Mouse (Mus musculus) cerebellum, adult 11-12 months (tissue): ENCODE results near the gene Zfp46.

Source experiments
- DNase-seq: peaks from one replicate; pipeline ENCODE4 v3.0.0; 2022

Zfp46 gene

DNA sequence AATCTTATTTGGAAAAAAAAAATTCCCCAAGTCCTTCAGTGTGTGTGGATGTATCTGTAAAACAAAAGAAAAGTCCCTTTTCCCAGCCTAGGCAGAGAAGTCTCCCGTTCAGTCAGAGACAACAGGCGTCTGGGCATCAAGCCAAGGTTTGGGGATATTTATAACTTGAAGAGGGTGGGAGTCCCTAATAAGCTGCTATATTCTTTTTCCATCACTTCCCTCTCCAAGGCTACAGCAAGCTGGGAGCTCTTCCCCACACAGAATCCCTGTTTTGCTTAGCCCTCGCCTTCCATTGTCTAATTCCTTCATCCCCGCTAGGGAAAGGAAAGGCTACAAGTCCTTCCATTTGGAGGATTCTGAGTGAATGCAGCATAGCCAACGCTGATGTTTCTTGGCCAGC lies at the start of gene Zfp46:
Gene Zfp46 (plus strand): TSS at position 229 of the 400 bp plus-strand sequence.
- peak; percentile 67 for DNase-seq

DNA sequence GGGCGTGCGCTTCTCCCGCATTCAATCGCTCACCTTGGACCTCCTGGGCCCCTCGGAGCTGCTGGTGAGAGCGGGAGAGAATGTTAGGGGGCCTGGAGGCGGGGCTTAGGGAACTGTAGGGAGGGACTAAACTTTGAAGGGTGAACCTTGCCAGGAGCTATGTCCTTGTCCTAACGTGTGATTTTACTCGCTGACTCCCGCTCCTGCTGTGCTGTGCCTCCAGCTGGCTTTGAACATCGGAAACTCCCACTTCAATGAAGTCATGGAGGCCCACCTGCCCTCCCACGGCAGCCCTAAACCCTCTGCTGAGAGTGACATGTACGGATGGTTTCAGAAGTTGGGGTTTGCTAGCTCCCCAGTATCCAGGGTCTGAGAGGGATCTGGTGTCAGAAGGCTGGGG lies 45.8 kb upstream of the Zfp46 start:
- DNase-seq = no peak

- DNase-seq = no peak
Measured at GRCm38 (mm10) chr4:136239111-136239510, 45.4 kb upstream of the Zfp46 start.

- peak; percentile 63 for DNase-seq
Measured at GRCm38 (mm10) chr4:136239622-136240021, 44.9 kb upstream of the Zfp46 start.

GRCm38 (mm10) chr4:136240123-136240522 lies 44.4 kb upstream of the Zfp46 start:
- DNase-seq = no peak

DNA sequence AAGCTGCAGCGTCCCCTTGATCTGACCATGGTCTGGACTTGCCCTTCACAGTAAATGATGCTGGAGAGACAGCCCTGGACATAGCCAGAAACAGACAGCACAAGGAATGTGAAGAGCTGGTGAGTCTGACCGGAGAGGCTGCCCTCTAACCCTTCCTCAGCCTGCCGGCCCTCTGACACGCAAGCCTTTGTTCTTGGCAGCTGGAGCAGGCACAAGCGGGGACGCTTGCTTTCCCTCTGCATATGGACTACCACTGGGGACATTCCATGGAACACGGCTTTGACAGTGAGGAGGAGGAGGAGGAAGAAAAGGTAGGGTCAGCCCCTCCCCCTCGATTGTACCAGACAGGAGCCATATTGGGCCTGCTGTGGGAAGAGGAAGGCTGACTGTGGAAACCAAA lies 43.5 kb upstream of the Zfp46 start:
- DNase-seq = no peak

DNA sequence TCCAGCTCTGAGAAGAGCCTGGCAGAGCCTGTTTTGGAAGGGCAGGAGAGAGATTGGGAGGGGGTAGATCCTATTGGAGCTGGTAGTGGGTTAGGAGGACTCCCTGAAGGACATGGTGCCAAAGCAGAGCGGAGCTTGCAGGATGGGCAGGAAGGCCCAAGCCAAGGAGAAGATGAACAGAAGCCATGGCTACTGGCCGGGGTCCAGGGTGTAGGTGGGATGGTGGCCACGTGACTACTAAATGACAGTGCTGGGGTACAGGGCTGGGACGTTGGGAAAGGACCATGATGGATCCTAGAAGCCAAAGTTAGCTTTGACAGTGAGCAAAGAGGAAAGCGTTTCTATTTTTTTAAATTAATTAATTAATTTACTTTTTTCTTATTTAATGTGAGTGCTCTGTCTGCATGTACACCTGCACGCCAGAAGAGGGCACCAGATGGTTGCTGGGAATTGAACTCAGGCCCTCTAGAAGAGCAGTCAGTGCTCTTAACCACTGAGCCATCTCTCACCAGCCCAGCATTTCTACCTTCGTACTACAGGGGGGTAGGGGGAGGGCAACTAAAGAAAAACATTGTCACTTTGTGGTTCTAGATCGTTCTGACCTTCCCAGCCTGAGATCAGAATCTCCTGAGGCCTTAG lies 42.3 kb upstream of the Zfp46 start:
- no peak for DNase-seq

DNA sequence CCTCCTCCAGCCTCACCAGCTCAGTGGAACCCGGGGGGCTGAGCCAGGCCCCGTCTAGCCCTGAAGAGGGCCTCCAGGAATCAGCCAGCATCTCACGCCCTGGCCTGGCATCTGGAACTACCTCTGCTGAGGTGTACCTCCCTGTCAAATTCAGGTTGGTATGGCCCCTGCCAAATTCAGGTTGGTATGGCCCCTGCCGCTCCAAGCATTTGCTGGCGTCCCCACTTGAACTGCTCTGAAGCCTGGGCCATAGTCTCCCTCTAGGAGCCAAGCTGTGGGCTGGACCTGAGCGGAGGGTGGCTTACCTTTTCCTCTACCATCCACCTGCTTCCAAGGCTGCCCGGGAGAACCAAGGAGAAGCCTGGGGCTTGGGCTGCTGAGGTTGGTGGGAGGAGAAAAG lies 41.8 kb upstream of the Zfp46 start:
- DNase-seq = no peak

DNA sequence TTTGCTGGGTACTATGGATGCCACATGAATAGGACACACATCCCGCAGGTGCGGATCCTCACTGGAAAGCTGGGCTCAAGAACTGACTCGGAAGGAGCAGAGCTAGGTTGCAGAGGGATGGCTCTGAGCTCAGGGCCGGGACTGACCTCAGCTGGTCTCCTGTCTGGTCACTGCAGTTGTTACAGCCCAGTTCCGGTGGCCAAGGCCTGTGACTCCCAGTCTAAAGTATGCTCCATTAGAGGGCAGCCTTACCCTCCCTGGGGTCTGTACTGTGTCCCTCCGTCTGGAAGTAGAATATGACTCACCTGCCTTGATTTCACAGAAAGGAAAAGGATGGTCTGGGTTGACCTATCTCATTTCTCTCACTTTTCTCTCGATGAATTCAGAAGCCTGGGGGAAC lies 40.3 kb upstream of the Zfp46 start:
- no peak for DNase-seq

- no peak for DNase-seq
Measured at GRCm38 (mm10) chr4:136245681-136246080, 38.8 kb upstream of the Zfp46 start.

GRCm38 (mm10) chr4:136246568-136246969 lies 37.9 kb upstream of the Zfp46 start:
- DNase-seq = no peak

GRCm38 (mm10) chr4:136247386-136247728 lies 37.1 kb upstream of the Zfp46 start:
- DNase-seq = no peak

- DNase-seq = no peak
Measured at GRCm38 (mm10) chr4:136247729-136248463, 36.6 kb upstream of the Zfp46 start, which contains the start of gene Tcea3. Tcea3 (plus strand) TSS chr4:136247729.

GRCm38 (mm10) chr4:136248464-136249331 lies 35.8 kb upstream of the Zfp46 start:
- no peak for DNase-seq

- no peak for DNase-seq
Measured at GRCm38 (mm10) chr4:136249332-136249647, 35.2 kb upstream of the Zfp46 start.

DNA sequence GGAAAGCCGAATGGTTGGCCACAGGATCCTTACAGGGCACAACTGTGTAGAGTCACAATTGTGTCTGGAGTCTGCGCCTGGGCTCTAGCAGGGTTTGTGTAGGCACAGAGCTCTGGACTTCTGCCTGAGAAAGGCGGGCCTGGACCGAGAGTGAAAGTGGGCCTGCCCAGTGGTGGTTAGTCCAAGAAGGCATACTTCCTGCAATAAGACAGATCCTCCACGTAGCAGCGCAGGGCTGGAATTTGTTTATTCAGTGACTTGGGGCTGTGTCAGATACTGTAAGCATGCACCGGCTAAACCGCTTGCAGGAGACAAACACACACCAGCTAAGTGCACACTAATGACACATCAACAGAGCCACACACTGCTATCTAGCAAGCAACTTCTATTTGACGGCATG lies 34.7 kb upstream of the Zfp46 start:
- no peak for DNase-seq

- DNase-seq = no peak
Measured at GRCm38 (mm10) chr4:136255919-136256318, 28.6 kb upstream of the Zfp46 start.

DNA sequence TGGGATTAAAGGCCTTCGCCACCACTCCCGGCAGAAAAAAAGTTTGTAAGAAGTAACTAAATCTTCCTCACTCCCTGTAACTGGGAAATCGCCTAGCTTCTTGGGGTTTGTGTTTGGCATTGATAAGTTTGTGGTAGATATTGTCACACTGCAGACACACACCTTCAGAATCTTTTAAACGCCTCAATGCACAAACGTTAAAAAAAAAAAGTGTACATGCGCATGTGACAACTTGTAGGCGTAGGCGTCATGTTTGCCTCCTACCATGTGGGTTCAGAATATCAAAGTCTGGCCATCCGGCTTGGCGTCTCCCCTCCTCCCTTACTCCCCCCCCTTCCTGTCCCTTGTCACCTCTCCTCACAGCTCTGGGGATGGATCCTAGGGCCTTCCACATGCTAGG lies 27.8 kb upstream of the Zfp46 start:
- no peak for DNase-seq

DNA sequence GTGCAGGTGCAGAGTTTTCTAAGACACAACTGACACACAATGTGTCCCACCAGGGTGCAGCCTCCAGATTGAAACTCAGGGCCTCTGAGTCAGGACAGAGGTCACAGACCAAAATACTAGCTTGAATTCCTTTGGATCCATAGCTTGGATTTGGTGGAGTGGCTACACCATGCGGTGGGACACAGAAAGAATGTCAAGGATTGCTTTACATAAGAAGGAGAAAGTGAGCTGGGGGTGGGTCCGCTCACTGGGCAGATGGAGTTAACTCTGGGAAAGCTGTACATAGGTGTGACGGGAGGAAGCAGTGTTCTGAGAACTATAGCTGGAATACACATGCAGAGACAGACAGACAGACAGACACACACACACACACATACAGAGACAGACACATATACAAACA lies 24.6 kb upstream of the Zfp46 start:
- DNase-seq = no peak

DNA sequence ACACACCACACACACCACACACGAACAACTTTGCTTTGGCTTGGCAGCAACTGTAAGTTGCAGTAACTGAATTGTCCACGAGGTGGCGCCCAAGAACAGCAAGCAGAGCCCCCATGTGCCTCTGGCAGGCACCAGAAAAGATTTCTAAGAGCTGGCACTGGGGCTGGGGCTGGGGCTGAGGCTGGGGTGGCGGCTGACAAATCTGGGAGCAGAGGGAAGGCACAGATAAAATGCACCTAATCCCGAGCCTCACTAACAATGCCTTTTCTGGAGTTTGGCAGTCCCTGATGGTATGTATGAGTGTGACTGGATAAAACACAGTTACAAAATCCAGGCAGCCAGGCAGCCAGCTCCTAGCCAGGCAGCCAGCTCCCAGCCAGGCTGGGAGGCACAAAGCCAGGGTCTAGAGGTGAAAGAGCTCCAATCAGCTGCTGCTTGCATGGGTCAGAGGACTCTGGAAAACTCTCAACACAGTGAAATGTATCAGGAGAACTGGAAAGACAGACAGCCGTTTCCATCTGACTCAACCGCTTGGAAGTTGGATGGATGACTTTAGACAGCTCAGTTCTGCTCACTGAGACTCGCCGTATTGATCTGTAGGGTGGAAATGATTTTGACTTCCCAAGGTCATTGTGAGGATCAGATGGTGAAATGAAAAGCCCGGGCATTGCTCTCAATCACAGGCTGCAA lies 23.8 kb upstream of the Zfp46 start:
- DNase-seq = peak; percentile 41

- no peak for DNase-seq
Measured at GRCm38 (mm10) chr4:136261912-136262311, 22.6 kb upstream of the Zfp46 start.

DNA sequence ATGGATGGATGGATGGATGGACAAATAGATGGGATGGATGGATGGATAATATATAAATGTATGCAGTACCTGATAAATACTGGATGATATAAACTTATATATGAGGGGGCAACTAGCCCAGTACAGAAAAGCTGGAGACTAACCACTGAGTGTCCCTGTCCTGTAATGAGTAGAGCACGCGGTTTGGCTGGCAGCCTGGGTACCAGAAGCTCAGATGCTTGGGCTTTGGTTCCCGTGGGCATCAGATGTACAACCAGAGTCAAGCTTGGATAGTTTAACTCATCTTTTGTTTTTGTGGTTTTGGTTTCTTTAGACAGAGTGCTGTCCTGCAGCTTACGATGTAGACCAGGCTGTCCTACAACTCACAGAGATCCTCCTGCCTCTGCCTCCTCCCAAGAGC lies 20.9 kb upstream of the Zfp46 start:
- DNase-seq = no peak

DNA sequence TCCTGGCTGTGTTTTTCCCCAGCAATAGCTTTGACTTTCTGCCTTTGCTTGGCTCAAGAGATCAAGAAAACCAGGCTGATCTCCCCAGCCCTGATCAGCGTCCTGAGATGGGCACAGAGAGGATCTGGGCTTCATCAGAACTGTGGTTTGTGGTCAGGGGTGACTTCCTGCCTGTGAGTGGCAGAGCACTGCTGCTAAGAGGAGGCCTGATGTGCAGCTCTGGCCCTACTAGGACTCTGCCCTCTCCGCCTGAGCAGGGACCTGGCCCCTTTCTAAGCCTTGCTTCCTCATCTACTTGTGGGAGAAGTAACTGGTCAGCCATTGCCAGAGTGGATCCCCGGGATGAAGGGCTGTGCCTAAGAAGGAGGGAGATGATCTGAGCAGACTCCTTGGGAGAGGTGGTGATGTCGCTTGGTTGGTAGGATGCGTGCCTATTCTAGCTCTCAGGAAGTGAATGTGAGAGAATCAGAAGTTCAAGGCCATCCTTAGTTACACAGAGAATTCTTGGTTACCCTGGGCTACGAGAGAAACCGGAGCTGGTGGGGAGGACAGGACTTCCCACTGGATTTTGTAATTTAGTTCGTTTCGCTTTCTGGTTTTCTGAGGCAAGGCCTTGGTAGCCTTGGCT lies 17.7 kb upstream of the Zfp46 start:
- no peak for DNase-seq
